Mouse (Mus musculus) natural killer cell, adult 2 months (primary cell): ENCODE data around the gene Gm11634.

ENCODE experiments used
- DNase-seq, 2 experiments: peaks; one replicate each; pipeline ENCODE4 v3.0.0; 2022; ENCODE audit warnings: low spot score in 2 of 2

Gm11634 gene

DNA sequence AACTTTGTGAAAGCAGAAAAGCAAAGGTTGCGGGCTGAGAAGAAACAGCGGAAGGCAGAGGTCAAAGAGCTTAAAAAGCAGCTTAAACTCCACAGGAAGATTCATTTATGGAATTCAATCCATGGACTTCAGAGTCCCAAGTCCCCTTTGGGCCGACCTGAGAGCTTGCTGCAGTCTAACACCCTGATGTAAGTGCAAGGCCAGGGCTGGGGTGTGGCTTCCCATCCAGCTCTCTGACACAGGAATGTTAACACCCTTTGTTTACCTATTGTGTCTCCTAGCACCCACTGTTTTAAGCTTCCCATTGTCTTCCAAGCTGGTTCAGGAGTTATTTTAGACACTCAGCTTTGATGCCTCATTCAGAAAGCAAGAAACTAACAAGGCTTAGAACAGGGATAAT is 30.6 kb downstream of the Gm11634 start:
- no peak for DNase-seq

- peak; percentile 63 to 73 for DNase-seq
Observed at GRCm38 (mm10) chr11:101562391-101562790, 36.7 kb downstream of the Gm11634 start.

- DNase-seq: no peak
Observed at GRCm38 (mm10) chr11:101556954-101557353, 42.1 kb downstream of the Gm11634 start.

DNA sequence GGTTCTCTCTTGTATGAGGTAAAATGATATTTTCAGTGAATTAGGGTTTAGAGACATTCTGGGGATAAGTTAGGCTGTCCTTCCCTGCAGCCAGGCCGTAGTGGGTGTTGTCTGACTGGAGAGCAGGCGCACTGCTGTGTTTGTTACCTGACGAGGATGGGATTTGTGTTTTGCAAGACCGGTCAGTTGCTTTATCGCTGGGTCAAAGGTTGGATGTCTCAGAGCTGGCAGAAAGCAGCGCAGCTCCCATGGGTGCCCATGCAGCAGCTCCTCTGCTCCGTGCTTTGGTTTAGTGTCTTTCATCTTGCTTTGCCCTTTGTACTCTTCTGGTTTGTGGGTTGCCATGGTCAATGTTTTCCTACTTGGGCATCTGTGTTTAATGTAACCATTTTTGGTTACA is 42.5 kb downstream of the Gm11634 start:
- no peak for DNase-seq

DNA sequence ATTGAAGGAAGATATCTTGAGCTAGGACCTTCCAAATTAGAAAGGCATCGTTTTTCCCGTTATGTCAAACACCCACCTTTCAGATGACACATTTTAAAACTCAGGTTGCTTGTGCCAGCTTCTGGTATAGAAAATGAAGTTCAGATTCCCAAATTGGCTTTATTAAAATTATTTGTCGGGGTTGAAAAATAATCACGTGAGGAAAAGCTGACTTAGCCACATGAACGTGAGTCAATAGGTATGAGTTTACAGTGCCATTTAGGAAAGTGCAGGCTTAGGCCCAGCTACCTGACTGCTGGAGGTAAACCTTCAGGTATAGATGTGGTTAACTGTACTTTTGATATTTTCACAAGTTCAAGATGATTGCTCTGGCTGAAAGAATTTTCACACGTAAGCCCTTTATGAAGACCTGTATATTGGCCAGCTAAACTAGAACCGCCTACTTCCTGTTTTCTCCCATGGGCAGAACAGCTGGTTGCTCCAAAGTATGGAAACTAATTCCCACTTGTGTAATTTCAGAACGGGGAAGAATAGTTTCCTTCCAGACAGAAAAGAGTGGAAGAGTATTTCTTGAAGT is 45.6 kb downstream of the Gm11634 start:
- no peak for DNase-seq

GRCm38 (mm10) chr11:101552476-101553300 is 46.4 kb downstream of the Gm11634 start:
- peak; percentile 98 to 99 for DNase-seq

GRCm38 (mm10) chr11:101551751-101552475 is 47.1 kb downstream of the Gm11634 start, which contains the start of the genes Brca1 and Nbr1:
Gene Brca1 (minus strand): TSS chr11:101551955.
Gene Nbr1 (plus strand): TSS chr11:101552149.
- peak; percentile 92 to 94 for DNase-seq

DNA sequence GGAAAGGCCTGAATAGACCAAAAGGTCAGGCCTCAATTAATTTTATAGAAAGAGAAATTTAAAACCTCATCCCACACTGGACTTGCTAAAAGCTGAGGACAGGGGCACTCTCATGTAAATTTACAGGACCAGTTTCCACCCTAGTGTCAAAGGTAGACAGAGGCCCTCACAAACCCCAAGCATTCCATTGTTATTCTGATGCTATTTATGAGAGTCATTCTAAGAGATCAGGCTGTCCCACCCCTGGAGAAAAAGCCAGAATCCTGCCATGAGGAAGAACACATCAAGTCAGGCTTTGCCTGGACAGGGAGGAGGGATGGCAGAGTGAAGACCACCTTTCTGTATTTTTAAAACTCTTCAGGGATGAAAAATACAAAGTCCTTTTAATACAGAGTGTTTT is 50.5 kb downstream of the Gm11634 start:
- DNase-seq: no peak

GRCm38 (mm10) chr11:101544132-101544531 is 54.9 kb downstream of the Gm11634 start:
- no peak for DNase-seq
